Mouse (Mus musculus): ENCODE measurements around the gene Clca1.
"Not testable (repeated sequence)": the region's sequence is repeated elsewhere in the genome, so short reads cannot be mapped to it uniquely, and the experiment has no call there.

Gene Clca1

DNA sequence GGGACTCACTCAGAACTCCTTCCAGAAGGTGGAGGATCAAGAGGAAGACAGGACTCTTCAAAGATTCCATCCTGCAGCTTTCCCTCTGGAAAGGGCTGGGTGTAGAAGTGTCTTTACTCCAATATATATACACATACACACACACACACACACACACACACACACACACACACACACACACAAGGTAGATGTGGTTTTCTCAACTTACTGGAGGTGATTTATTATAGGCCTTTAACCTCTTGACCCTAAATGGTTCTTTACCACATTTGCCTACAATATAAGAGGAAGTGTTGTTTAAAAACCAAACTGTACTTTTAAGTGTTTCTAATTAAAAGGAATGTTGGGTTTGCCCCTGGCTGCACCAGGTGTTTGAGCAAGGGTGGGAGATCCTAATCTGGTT lies at the start of gene Clca1:
Clca1 (minus strand) TSS at position 101 of the 400 bp plus-strand sequence.
- no peak for DNase-seq

DNA sequence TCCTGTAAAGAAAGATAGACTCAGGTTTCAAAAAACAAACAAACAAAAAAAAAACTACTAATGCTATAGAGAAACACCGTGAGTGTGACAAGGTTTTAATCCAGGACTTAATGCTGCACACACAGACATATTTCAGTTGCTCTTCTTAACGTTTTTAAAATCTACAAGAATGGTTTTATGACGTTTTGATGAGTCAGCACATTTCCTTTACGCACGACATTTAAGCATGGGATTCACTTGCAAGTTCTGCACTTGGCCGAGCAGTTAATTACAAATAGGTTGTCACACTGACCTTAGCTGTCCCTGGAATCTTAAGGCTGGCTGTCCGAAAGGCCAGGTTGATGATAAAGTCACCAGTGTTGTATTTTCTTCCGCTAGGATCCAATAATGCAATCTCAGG lies 48.3 kb upstream of the Clca1 start:
- no peak for DNase-seq

GRCm38 (mm10) chr3:145078405-145078804 lies 45.8 kb upstream of the Clca1 start:
- no peak for DNase-seq

GRCm38 (mm10) chr3:145072339-145072738 lies 39.8 kb upstream of the Clca1 start:
- DNase-seq: no peak

GRCm38 (mm10) chr3:145068964-145069363 lies 36.4 kb upstream of the Clca1 start:
- DNase-seq: no peak

DNA sequence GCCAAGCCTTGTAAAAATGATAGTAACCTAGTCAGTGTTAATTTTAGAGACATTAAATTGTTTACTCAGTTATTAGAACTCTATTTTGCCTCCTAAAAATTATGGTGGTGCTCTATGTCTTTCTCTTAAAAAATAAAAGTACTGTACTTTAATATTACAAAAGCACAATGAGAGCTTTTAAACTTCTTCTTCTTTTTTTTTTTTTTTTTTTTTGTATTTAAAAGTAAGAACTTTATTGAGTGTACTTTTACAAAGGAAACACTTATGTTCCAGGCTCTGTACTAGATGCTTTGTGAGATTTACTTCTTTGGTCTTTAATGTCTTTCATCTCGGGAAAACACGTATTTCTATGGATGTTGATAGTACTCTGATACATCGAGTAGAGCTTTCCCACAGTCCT lies 22.6 kb upstream of the Clca1 start:
- not testable (repeated sequence) for DNase-seq

DNA sequence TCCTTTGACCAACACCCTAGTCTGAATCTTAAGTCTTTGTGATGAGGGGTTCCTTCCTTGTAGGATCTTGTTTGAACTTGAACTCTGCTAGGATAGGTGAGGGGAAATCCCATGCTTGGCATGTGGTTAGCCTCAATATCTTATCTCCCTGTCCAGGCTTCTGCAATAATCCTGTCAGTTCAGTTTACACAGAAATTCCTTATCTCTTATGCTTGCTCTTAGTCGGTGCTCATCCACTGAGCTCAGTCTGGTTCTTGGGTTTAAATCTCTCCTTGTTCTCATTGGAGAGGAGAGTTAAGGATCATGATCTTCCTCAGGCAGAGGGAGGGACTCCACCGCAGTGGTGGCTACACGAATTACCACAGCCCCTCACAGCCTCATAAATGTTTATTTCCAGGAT lies 17.2 kb upstream of the Clca1 start:
- no peak for DNase-seq

GRCm38 (mm10) chr3:145038813-145039212 lies 6.2 kb upstream of the Clca1 start:
- DNase-seq: no peak

GRCm38 (mm10) chr3:145028036-145028435 lies 4.5 kb downstream of the Clca1 start:
- no peak for DNase-seq

- peak; percentile 10 for DNase-seq
Observed at GRCm38 (mm10) chr3:145026750-145027149, 5.8 kb downstream of the Clca1 start.

DNA sequence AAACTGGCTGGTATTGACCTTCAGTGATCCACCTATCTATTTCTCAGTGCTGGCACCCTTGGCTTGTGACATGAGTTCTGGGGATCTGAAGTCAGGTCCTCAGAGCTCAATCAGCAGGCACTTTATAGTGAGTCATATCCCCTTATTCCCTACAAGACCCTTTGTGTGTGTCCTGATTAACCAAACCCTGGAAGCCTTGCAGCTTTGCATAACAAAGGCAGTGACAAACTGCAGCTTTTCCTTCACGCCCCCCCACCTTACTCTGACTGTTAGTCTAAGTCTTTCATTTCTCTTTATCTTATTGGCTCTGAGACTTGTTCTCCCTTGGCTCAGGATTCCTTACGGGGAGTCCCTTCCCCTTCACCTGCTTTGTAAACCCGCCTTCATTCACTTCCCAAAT lies 14.8 kb downstream of the Clca1 start:
- no peak for DNase-seq

DNA sequence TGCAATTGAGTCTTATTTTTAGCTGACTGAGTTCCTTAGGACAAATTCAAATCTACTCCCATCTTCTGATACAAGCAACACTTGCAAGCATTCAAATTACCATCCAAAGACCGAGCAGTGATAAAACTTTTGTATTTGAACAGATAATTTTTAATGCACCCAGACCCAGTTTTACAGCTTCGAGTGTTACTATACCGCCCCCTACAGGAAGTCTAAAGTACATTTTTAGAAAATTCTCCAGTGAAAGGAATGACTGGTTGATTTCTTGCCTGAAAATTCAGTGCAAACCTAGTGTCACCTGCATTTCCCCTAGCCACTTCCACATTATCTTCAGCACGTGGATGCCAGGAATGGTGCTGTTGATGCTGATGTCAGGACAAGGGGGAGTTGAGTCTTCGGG lies 28.2 kb downstream of the Clca1 start:
- no peak for DNase-seq

DNA sequence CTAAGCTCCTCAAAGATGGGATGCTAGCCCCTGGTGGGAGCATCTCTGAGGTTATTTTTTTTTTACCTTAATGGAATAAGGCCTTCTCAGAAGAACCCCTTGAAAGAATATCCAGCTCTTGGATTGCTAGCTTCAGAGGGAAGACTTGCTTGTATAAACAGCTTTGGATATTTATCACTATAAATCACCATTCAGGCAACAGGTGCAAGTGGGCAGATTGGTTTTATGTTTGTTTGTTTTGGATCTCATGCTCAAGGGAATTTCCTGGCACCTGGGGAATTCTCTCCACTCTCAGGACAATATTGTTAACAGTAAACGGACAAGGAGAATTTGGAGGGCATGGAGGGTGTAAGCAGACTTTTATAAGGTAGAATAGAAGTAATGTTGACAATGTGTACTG lies 31.7 kb downstream of the Clca1 start:
- DNase-seq: no peak

- no peak for DNase-seq
Observed at GRCm38 (mm10) chr3:144993055-144993454, 39.5 kb downstream of the Clca1 start.

- no peak for DNase-seq
Observed at GRCm38 (mm10) chr3:144992618-144993017, 40.0 kb downstream of the Clca1 start.

DNA sequence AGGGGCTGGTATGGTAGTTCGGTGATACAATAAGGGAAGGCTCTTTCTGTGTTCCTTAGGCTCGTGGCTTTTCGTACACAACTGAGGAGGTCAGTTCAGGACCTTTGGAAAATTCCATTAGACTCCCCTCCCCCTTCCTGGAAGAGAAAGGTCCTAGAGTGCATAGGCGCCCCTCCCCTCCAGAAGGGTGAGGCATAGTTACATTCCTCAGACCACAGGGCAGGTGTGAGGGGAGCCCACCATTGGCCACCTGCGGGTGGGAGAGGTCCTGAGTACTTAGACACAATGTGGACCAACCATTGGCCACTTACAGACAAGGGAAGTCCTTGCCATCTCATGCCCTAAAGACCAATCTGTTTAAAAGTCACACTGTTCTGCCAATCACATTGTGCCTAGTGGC lies 46.7 kb downstream of the Clca1 start:
- no peak for DNase-seq

- DNase-seq: no peak
Observed at GRCm38 (mm10) chr3:144980551-144980950, 52.0 kb downstream of the Clca1 start.

- DNase-seq: no peak
Observed at GRCm38 (mm10) chr3:144977631-144978030, 54.9 kb downstream of the Clca1 start.

DNA sequence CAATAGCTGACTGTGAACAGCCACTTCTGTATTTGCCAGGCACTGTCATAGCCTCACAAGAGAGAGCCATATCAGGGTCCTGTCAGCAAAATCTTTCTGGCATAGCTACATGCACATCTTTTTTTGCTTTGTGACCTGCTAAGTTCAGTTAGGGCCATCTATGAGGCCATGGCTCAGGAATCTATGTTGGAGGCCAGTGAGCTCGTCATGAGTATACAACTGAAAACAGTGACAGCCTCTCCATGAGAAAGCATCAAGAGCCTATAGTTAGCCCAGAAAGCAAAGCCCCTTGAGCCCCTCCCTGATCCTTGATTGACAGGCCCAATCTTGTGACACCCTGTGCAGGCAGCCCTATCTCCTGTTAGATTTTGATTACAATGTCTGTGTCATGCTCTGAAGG lies 56.5 kb downstream of the Clca1 start:
- DNase-seq: no peak

DNA sequence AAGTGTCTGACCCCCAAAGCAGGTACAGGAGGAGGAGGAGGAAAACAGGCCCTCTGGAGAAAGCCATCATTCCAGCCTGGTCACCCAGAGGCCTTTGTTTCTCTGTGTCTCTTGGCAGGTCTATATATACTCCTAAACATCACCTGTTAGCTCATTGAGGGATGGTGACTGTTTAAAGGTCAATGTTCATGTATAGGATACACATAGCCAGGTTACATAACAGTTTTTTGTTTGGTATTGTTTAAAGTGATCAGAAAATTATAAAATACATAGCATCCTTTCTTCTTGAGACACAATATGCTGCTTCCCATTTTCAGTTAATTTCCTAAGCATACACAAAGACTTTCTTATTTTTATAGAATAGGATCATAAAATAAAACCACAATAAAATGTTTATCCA lies 57.6 kb downstream of the Clca1 start, which contains the start of gene Clca4a:
Clca4a (minus strand) TSS at position 101 of the 400 bp plus-strand sequence.
- DNase-seq: no peak

DNA sequence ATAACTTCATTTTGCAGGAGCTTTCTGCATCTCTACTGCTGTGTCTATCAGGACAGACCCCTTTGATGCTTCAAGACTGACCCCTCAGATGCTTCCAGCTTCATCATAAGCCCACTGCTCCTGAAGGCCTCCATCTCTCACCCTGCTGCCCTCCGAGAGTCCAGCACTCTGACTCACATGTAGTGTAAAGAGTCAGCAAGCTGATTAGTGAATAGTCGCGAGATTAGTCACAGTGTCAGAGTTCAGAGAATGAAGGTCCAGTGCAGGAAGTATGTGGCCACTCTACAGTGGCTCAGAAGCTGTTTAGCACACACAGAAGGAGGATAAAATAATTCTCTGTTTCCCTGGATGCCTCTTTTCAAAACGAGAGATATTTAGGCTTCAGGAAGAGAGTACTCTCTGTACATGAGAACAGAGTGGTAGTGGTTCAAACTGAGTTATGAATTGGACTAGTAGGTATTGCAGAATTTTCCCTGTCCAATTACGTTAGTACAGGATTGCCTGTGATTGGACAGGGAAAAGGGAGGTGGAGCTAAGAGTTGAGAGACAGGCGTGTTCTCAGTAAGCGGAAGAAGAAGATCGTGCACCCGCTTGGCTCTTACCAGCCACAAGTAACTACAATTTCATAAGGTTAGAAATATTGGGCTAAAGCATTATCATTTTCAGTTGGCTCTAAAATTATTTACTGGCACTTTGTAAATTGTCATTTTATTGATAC lies 60.9 kb downstream of the Clca1 start:
- DNase-seq: no peak

GRCm38 (mm10) chr3:144969755-144970154 lies 62.8 kb downstream of the Clca1 start:
- DNase-seq: no peak

- DNase-seq: no peak
Observed at GRCm38 (mm10) chr3:144966074-144966473, 66.5 kb downstream of the Clca1 start.

Measured in cerebellum, adult 8-10 months (tissue).